Mouse (Mus musculus): ENCODE measurements around the gene Rnf182. TPM values are rescaled to one million over a fixed set of nuclear protein-coding genes. Genes with fewer than 3 reads are reported as not detected.

Rnf182 gene
- polyA plus RNA-seq, 1 experiment from 2014 or later, result 1.7 TPM

DNA sequence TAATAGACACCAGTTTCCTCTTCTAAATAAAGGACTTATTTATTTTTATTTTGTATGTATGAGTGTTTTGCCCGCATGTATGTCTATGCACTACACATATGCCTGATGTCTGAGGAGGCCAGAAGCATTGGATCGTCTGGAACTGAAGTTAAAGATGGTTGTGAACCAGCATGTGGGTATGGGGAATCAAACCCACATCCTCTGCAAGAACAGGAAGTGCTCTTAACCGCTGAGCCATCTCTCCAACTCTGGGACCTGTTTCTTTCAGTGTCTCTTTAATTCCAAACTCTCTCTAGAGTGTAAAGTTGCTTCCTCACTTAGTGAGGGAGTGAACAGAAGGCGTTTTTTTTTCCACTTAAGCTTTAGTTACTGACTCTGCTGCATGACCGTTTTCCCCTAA, 12.4 kb downstream of the Rnf182 start:
- no peak for ATAC-seq (replicated peaks; ENCODE audit: extremely low read depth, insufficient read depth, low FRiP score)
- no peaks in the 10 kb centered on the region for H3K36me3 ChIP-seq (ENCODE audit: control insufficient read depth, insufficient read depth)
- no peaks in the 10 kb centered on the region for H3K9me3 ChIP-seq (replicated peaks; ENCODE audit: control insufficient read depth, low read length)
- no peaks in the 10 kb centered on the region for H3K4me1 ChIP-seq (ENCODE audit: control insufficient read depth, insufficient read depth, low read length)
- no peak overlapping the region for H3K9ac ChIP-seq (ENCODE audit: low read length)
- 70% methylated on average over 5 of the region's 5 CpGs for WGBS
- no peak overlapping the region for H3K4me2 ChIP-seq (ENCODE audit: low read depth, low read length)
- H3K4me3 ChIP-seq (ENCODE audit: low read length), result no peak overlapping the region
- H3K27ac ChIP-seq (ENCODE audit: low read length), result no peak overlapping the region
- no peaks in the 10 kb centered on the region for H3K27me3 ChIP-seq (ENCODE audit: control insufficient read depth, insufficient read depth, low read length)

GRCm38 (mm10) chr13:43629785-43630184, 14.3 kb downstream of the Rnf182 start:
- no peak overlapping the region for H3K9ac ChIP-seq (ENCODE audit: low read length)
- H3K4me1 ChIP-seq (ENCODE audit: control insufficient read depth, insufficient read depth, low read length), result no peaks in the 10 kb centered on the region
- WGBS, result 56% methylated on average over 7 of the region's 7 CpGs
- no peak for ATAC-seq (replicated peaks; ENCODE audit: extremely low read depth, insufficient read depth, low FRiP score)
- no peaks in the 10 kb centered on the region for H3K9me3 ChIP-seq (replicated peaks; ENCODE audit: control insufficient read depth, low read length)
- H3K4me2 ChIP-seq (ENCODE audit: low read depth, low read length), result no peak overlapping the region
- H3K27me3 ChIP-seq (ENCODE audit: control insufficient read depth, insufficient read depth, low read length), result no peaks in the 10 kb centered on the region
- H3K4me3 ChIP-seq (ENCODE audit: low read length), result no peak overlapping the region
- H3K27ac ChIP-seq (ENCODE audit: low read length), result no peak overlapping the region
- H3K36me3 ChIP-seq (ENCODE audit: control insufficient read depth, insufficient read depth), result no peaks in the 10 kb centered on the region

DNA sequence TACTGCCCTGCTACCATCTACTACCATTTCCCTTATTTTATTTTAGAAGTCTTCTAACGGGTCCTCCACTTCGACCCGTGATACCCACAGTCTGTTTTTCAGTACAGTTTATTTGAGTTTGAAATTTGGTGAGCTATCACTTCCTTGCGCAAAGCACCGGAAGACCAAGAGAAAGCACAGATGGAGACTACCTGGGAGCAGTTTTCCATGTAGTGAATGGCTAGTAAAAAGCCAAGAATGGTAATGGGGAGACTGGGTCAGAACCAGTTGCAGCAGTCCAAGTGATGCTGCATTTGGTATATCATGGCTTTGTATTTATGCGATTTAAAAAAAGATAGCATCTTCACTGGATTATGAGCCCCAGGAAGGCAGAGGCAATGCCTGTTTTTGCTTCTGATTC, 15.8 kb downstream of the Rnf182 start:
- Histone ChIP-seq H3K36me3 (ENCODE audit: control insufficient read depth, insufficient read depth) (no peaks in the 10 kb centered on the region), H3K4me3 (ENCODE audit: low read length) (no peak overlapping the region), H3K4me2 (ENCODE audit: low read depth, low read length) (no peak overlapping the region), H3K9ac (ENCODE audit: low read length) (no peak overlapping the region), H3K4me1 (ENCODE audit: control insufficient read depth, insufficient read depth, low read length) (no peaks in the 10 kb centered on the region), H3K27ac (ENCODE audit: low read length) (no peak overlapping the region), H3K9me3 (replicated peaks; ENCODE audit: control insufficient read depth, low read length) (no peaks in the 10 kb centered on the region), H3K27me3 (ENCODE audit: control insufficient read depth, insufficient read depth, low read length) (no peaks in the 10 kb centered on the region)
- no peak for ATAC-seq (replicated peaks; ENCODE audit: extremely low read depth, insufficient read depth, low FRiP score)
- 91% methylated on average over 6 of the region's 6 CpGs for WGBS

DNA sequence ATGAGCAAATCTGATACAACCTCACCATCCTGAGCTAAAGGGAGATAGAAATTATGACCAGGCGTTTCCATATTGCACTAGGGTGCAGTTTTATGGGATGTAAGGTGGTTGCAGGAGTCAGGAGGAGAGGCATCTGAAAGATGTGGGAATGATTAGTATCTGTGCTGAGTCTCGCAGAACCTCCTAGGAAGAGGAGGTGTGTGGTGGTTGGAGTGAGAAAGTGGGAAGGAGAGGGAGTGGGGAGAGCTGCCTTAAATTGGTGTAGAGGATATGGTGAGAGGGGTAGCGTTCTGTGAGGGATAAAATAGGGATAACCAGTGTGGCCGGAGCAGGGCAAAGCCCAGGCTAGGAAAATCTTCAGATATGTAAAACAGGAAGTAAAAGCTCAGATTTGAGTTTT, 17.5 kb downstream of the Rnf182 start:
- WGBS, result 72% methylated on average over 4 of the region's 4 CpGs
- no peak overlapping the region for H3K27ac ChIP-seq (ENCODE audit: low read length)
- no peaks in the 10 kb centered on the region for H3K4me1 ChIP-seq (ENCODE audit: control insufficient read depth, insufficient read depth, low read length)
- H3K4me2 ChIP-seq (ENCODE audit: low read depth, low read length), result no peak overlapping the region
- no peaks in the 10 kb centered on the region for H3K9me3 ChIP-seq (replicated peaks; ENCODE audit: control insufficient read depth, low read length)
- H3K9ac ChIP-seq (ENCODE audit: low read length), result no peak overlapping the region
- no peak overlapping the region for H3K4me3 ChIP-seq (ENCODE audit: low read length)
- H3K36me3 ChIP-seq (ENCODE audit: control insufficient read depth, insufficient read depth), result no peaks in the 10 kb centered on the region
- no peak for ATAC-seq (replicated peaks; ENCODE audit: extremely low read depth, insufficient read depth, low FRiP score)
- no peaks in the 10 kb centered on the region for H3K27me3 ChIP-seq (ENCODE audit: control insufficient read depth, insufficient read depth, low read length)

DNA sequence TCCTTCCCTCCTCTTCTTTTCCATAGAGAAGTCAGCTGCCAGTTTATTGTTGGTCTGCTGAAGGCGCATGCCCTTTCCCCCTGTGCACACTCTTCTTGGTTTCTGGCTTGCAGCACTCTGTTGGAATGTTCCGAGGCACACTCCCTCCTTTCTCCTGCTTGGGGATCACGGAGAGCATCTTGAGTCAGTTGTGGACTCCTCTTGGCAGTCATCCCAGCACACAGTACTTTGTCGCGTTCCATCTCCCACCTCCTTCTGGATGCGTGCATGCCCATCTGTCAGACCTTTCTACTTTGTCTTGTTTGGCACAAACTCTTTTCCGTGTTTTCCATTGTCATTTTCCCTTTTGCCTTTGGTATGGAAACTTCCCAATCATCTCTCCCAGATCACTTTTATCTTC, 22.2 kb downstream of the Rnf182 start:
- H3K27ac ChIP-seq (ENCODE audit: low read length), result no peak overlapping the region
- no peaks in the 10 kb centered on the region for H3K27me3 ChIP-seq (ENCODE audit: control insufficient read depth, insufficient read depth, low read length)
- ATAC-seq (replicated peaks; ENCODE audit: extremely low read depth, insufficient read depth, low FRiP score), result no peak
- no peaks in the 10 kb centered on the region for H3K9me3 ChIP-seq (replicated peaks; ENCODE audit: control insufficient read depth, low read length)
- 72% methylated on average over 7 of the region's 7 CpGs for WGBS
- no peak overlapping the region for H3K4me3 ChIP-seq (ENCODE audit: low read length)
- no peak overlapping the region for H3K4me2 ChIP-seq (ENCODE audit: low read depth, low read length)
- no peak overlapping the region for H3K9ac ChIP-seq (ENCODE audit: low read length)
- H3K36me3 ChIP-seq (ENCODE audit: control insufficient read depth, insufficient read depth), result no peaks in the 10 kb centered on the region
- H3K4me1 ChIP-seq (ENCODE audit: control insufficient read depth, insufficient read depth, low read length), result no peaks in the 10 kb centered on the region

GRCm38 (mm10) chr13:43644991-43645390, 29.5 kb downstream of the Rnf182 start:
- Histone ChIP-seq H3K4me3 (ENCODE audit: low read length) (no peak overlapping the region), H3K27ac (ENCODE audit: low read length) (no peak overlapping the region), H3K36me3 (ENCODE audit: control insufficient read depth, insufficient read depth) (no peaks in the 10 kb centered on the region), H3K4me2 (ENCODE audit: low read depth, low read length) (no peak overlapping the region), H3K4me1 (ENCODE audit: control insufficient read depth, insufficient read depth, low read length) (no peaks in the 10 kb centered on the region), H3K9ac (ENCODE audit: low read length) (no peak overlapping the region), H3K9me3 (replicated peaks; ENCODE audit: control insufficient read depth, low read length) (no peaks in the 10 kb centered on the region), H3K27me3 (ENCODE audit: control insufficient read depth, insufficient read depth, low read length) (no peaks in the 10 kb centered on the region)
- no peak for ATAC-seq (replicated peaks; ENCODE audit: extremely low read depth, insufficient read depth, low FRiP score)
- 10% methylated on average over 1 of the region's 1 CpGs for WGBS

- H3K36me3 ChIP-seq (ENCODE audit: control insufficient read depth, insufficient read depth), result no peaks in the 10 kb centered on the region
- ATAC-seq (replicated peaks; ENCODE audit: extremely low read depth, insufficient read depth, low FRiP score), result no peak
- no peak overlapping the region for H3K27ac ChIP-seq (ENCODE audit: low read length)
- no peak overlapping the region for H3K9ac ChIP-seq (ENCODE audit: low read length)
- H3K9me3 ChIP-seq (replicated peaks; ENCODE audit: control insufficient read depth, low read length), result no peaks in the 10 kb centered on the region
- H3K4me3 ChIP-seq (ENCODE audit: low read length), result no peak overlapping the region
- 65% methylated on average over 6 of the region's 6 CpGs for WGBS
- H3K4me1 ChIP-seq (ENCODE audit: control insufficient read depth, insufficient read depth, low read length), result no peaks in the 10 kb centered on the region
- H3K27me3 ChIP-seq (ENCODE audit: control insufficient read depth, insufficient read depth, low read length), result no peaks in the 10 kb centered on the region
- no peak overlapping the region for H3K4me2 ChIP-seq (ENCODE audit: low read depth, low read length)
Observed at GRCm38 (mm10) chr13:43648556-43648955, 33.0 kb downstream of the Rnf182 start.

GRCm38 (mm10) chr13:43651277-43651676, 35.8 kb downstream of the Rnf182 start:
- H3K36me3 ChIP-seq (ENCODE audit: control insufficient read depth, insufficient read depth), result no peaks in the 10 kb centered on the region
- H3K9ac ChIP-seq (ENCODE audit: low read length), result no peak overlapping the region
- no peak overlapping the region for H3K4me3 ChIP-seq (ENCODE audit: low read length)
- no peak overlapping the region for H3K4me2 ChIP-seq (ENCODE audit: low read depth, low read length)
- H3K27me3 ChIP-seq (ENCODE audit: control insufficient read depth, insufficient read depth, low read length), result no peaks in the 10 kb centered on the region
- H3K9me3 ChIP-seq (replicated peaks; ENCODE audit: control insufficient read depth, low read length), result peaks cover 3% of the 10 kb centered on the region; the same call in 1 of the 2 replicates
- H3K27ac ChIP-seq (ENCODE audit: low read length), result no peak overlapping the region
- H3K4me1 ChIP-seq (ENCODE audit: control insufficient read depth, insufficient read depth, low read length), result no peaks in the 10 kb centered on the region
- no peak for ATAC-seq (replicated peaks; ENCODE audit: extremely low read depth, insufficient read depth, low FRiP score)
- WGBS, result 85% methylated on average over 3 of the region's 3 CpGs

DNA sequence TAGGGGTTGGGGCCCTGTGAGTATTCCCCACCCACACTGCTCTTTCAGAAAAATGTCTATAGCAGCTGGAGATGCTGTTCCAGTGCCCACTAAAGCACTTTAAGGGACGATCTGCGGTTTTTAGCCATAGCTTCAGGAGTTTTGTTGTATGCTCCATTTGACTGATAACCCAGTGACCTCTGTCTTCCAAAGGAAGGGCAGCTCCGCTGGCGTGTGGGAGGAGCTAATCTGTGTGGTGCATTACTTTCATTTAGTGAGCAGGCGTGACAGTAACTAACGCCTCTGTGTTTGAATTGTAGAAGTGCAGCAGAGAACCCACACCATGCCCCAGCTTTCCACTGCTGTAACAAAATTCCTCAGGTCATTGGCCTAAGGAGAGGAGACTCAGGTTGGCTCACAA, 38.6 kb downstream of the Rnf182 start:
- H3K27ac ChIP-seq (ENCODE audit: low read length), result no peak overlapping the region
- H3K9ac ChIP-seq (ENCODE audit: low read length), result no peak overlapping the region
- ATAC-seq (replicated peaks; ENCODE audit: extremely low read depth, insufficient read depth, low FRiP score), result no peak
- H3K4me2 ChIP-seq (ENCODE audit: low read depth, low read length), result no peak overlapping the region
- H3K4me1 ChIP-seq (ENCODE audit: control insufficient read depth, insufficient read depth, low read length), result no peaks in the 10 kb centered on the region
- H3K9me3 ChIP-seq (replicated peaks; ENCODE audit: control insufficient read depth, low read length), result peaks cover 3% of the 10 kb centered on the region; the same call in 1 of the 2 replicates
- WGBS, result 41% methylated on average over 6 of the region's 6 CpGs
- H3K4me3 ChIP-seq (ENCODE audit: low read length), result no peak overlapping the region
- H3K36me3 ChIP-seq (ENCODE audit: control insufficient read depth, insufficient read depth), result no peaks in the 10 kb centered on the region
- H3K27me3 ChIP-seq (ENCODE audit: control insufficient read depth, insufficient read depth, low read length), result no peaks in the 10 kb centered on the region

- Histone ChIP-seq H3K4me3 (ENCODE audit: low read length) (no peak overlapping the region), H3K27ac (ENCODE audit: low read length) (no peak overlapping the region), H3K4me2 (ENCODE audit: low read depth, low read length) (no peak overlapping the region), H3K27me3 (ENCODE audit: control insufficient read depth, insufficient read depth, low read length) (no peaks in the 10 kb centered on the region), H3K9ac (ENCODE audit: low read length) (no peak overlapping the region), H3K36me3 (ENCODE audit: control insufficient read depth, insufficient read depth) (no peaks in the 10 kb centered on the region), H3K9me3 (replicated peaks; ENCODE audit: control insufficient read depth, low read length) (peaks cover 5% of the 10 kb centered on the region; the same call in 1 of the 2 replicates), H3K4me1 (ENCODE audit: control insufficient read depth, insufficient read depth, low read length) (0 out of 2 replicates have a peak, but pooled peaks cover 2% of the 10 kb centered on the region)
- WGBS, result 84% methylated on average over 4 of the region's 4 CpGs
- ATAC-seq (replicated peaks; ENCODE audit: extremely low read depth, insufficient read depth, low FRiP score), result no peak
Observed at GRCm38 (mm10) chr13:43663225-43663624, 47.7 kb downstream of the Rnf182 start.
